8 mouse cellular contexts compared by ENCODE assay signal in the genomic region with DNA sequence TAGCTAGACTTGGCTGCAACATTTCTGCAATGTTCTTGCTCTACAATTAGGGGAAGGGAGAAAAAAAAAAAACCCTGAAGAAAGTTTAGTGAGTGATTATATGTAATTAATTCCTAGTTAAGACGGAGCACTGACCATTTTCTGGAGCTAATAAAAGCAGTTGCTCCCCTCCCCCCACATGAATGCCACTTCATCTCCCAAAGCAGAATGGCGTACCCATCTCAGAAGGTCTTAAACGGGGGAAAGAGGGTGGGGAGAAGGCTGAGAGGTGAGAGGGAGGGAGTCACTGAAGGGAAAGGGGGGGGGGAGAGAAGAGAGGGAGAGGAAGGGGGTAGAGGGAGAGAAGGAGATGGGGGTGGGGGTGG. TPM values are rescaled to one million over a fixed set of nuclear protein-coding genes. Genes with fewer than 3 reads are reported as not detected.
DNase-seq lines count a peak whose midpoint lies in the region; ATAC-seq and TF ChIP-seq lines count a peak whose summit lies in the region.

No protein-coding gene starts in this region.

- TF ChIP-seq CTCF in CH12.LX (conservative IDR thresholded peaks at IDR 0.05 in 1 of 2, IDR thresholded peaks at IDR 0.05 in 1 of 2; ENCODE audit: low read depth in 2 of 2, low read length in 2 of 2), result no peak

- peaks cover 14 to 53% of the 10 kb centered on the region in 2 experiments for H3K36me3 ChIP-seq in CH12.LX (replicated peaks in 1 of 2; ENCODE audit: control insufficient read depth in 1 of 2, insufficient read depth in 1 of 2, low read length in 1 of 2)
- no peaks in the 10 kb centered on the region for H3K36me3 ChIP-seq in forebrain, embryonic 13.5 days (ENCODE audit: poor library complexity, severe bottlenecking)
- peaks cover 56% of the 10 kb centered on the region for H3K36me3 ChIP-seq in liver, embryonic 13.5 days

- peak overlapping the region in 2 of 3 experiments; percentile 24 to 29 for H3K4me3 ChIP-seq in CH12.LX (replicated peaks in 1 of 3; ENCODE audit: low read depth in 2 of 3, low read length in 2 of 3, poor library complexity in 1 of 3)
- H3K4me3 ChIP-seq in forebrain, embryonic 13.5 days, result peak overlapping the region; percentile 39
- peak overlapping the region; percentile 5; the same call in 1 of the 2 replicates for H3K4me3 ChIP-seq in liver, embryonic 13.5 days (replicated peaks)

- peaks cover 11 to 61% of the 10 kb centered on the region in 2 experiments for H3K4me1 ChIP-seq in CH12.LX (ENCODE audit: control insufficient read depth in 1 of 2, insufficient read depth in 2 of 2)
- H3K4me1 ChIP-seq in forebrain, embryonic 13.5 days, result peaks cover 97% of the 10 kb centered on the region
- H3K4me1 ChIP-seq in liver, embryonic 13.5 days (replicated peaks), result peaks cover 96% of the 10 kb centered on the region

- in situ Hi-C loops in CH12.LX (cut with MboI; ENCODE audit: low pct_ligation_motif_present, low pct_unique_long_range_greater_than_20kb, low sequenced_read_pairs), result no loop called here

- peak overlapping the region; percentile 80 for H3K9ac ChIP-seq in CH12.LX (ENCODE audit: insufficient read depth, low read depth)
- peak overlapping the region; percentile 65; the same call in 1 of the 2 replicates for H3K9ac ChIP-seq in forebrain, embryonic 13.5 days
- H3K9ac ChIP-seq in liver, embryonic 13.5 days, result peak overlapping the region; percentile 86; the same call in 1 of the 2 replicates

- ATAC-seq in cerebellum, adult (ENCODE audit: insufficient number of reproducible peaks, low FRiP score, low TSS enrichment), result no peak
- no peak for ATAC-seq in forebrain, embryonic 13.5 days
- no peak for ATAC-seq in liver, embryonic 13.5 days (ENCODE audit: low read depth)
- ATAC-seq in frontal cortex, adult (ENCODE audit: low TSS enrichment), result no peak

- no peak for TF ChIP-seq RAD21 in CH12.LX (IDR thresholded peaks at IDR 0.05; ENCODE audit: low read depth, low read length)

- H3K9me3 ChIP-seq in CH12.LX (replicated peaks; ENCODE audit: low read length), result no peaks in the 10 kb centered on the region
- no peaks in the 10 kb centered on the region for H3K9me3 ChIP-seq in forebrain, embryonic 13.5 days (replicated peaks)
- no peaks in the 10 kb centered on the region for H3K9me3 ChIP-seq in liver, embryonic 13.5 days (replicated peaks)

- peak overlapping the region; percentile 32; the same call in 1 of the 2 replicates for H3K27ac ChIP-seq in CH12.LX (ENCODE audit: insufficient read depth, low read depth)
- peak overlapping the region; percentile 100 for H3K27ac ChIP-seq in forebrain, embryonic 13.5 days
- H3K27ac ChIP-seq in liver, embryonic 13.5 days, result peak overlapping the region; percentile 100

- H3K27me3 ChIP-seq in CH12.LX (replicated peaks), result no peaks in the 10 kb centered on the region
- no peaks in the 10 kb centered on the region for H3K27me3 ChIP-seq in forebrain, embryonic 13.5 days
- no peaks in the 10 kb centered on the region for H3K27me3 ChIP-seq in liver, embryonic 13.5 days

- dilution Hi-C loops in CH12.LX (cut with MboI; ENCODE audit: extremely low pct_ligation_motif_present, extremely low pct_unique_long_range_greater_than_20kb, low sequenced_read_pairs), result no loop called here

- WGBS in forebrain, embryonic 13.5 days, result 1% methylated on average over 3 of the region's 3 CpGs
- 38% methylated on average over 3 of the region's 3 CpGs for WGBS in liver, embryonic 13.5 days (ENCODE audit: insufficient replicate concordance)

- TF ChIP-seq POLR2A in CH12.LX (IDR thresholded peaks at IDR 0.05; ENCODE audit: low read depth, low read length), result no peak

- H3K79me2 ChIP-seq in CH12.LX (replicated peaks; ENCODE audit: control insufficient read depth, extremely low read depth, insufficient read depth, poor library complexity, severe bottlenecking), result peaks cover 78% of the 10 kb centered on the region

- DNase-seq in cerebellum, postnatal 10 days, result peak; percentile 56 to 65
- no peak for DNase-seq in CH12.LX (ENCODE audit: extremely low read depth)
- no peak for DNase-seq in liver, embryonic 13.5 days
- DNase-seq in spleen, adult 18-20 months, result no peak
- no peak for DNase-seq in retina, postnatal 1 day

- TF ChIP-seq EP300 in CH12.LX (IDR thresholded peaks at IDR 0.05; ENCODE audit: low read length), result no peak

- peak overlapping the region; percentile 80 for H3K4me2 ChIP-seq in CH12.LX (ENCODE audit: insufficient read depth, low read depth, poor library complexity, severe bottlenecking)
- peak overlapping the region; percentile 67 for H3K4me2 ChIP-seq in forebrain, embryonic 13.5 days
- H3K4me2 ChIP-seq in liver, embryonic 13.5 days, result peak overlapping the region; percentile 95

TF ChIP-seq in CH12.LX, 34 proteins besides CTCF, POLR2A, EP300 and RAD21:
- TF ChIP-seq ZNF384 (IDR thresholded peaks at IDR 0.05; ENCODE audit: low read depth, low read length) (no peak), GABPA (IDR thresholded peaks at IDR 0.05; ENCODE audit: insufficient replicate concordance, low read depth, low read length) (no peak), ETS1 (conservative IDR thresholded peaks at IDR 0.05; ENCODE audit: low read depth, low read length) (no peak), MYC (IDR thresholded peaks at IDR 0.05; ENCODE audit: low read depth, low read length) (no peak), ZC3H11A (IDR thresholded peaks at IDR 0.05; ENCODE audit: low read depth, low read length) (no peak), RCOR1 (conservative IDR thresholded peaks at IDR 0.05; ENCODE audit: low read depth, low read length) (no peak), BHLHE40 (IDR thresholded peaks at IDR 0.05; ENCODE audit: low read depth, low read length) (no peak), UBTF (IDR thresholded peaks at IDR 0.05; ENCODE audit: low read depth, low read length) (no peak), NELFE (IDR thresholded peaks at IDR 0.05; ENCODE audit: low read depth, low read length) (no peak), JUND (conservative IDR thresholded peaks at IDR 0.05; ENCODE audit: low read depth, low read length) (no peak), PAX5 (IDR thresholded peaks at IDR 0.05; ENCODE audit: low read length) (no peak), MEF2A (IDR thresholded peaks at IDR 0.05; ENCODE audit: borderline replicate concordance, low read depth, low read length) (no peak), ZKSCAN1 (IDR thresholded peaks at IDR 0.05; ENCODE audit: borderline replicate concordance, low read depth, low read length) (no peak)

RNA-seq across cellular contexts. Expression of a gene that starts 17.6 kb away (rescaled TPM):
- total RNA-seq in CH12.LX (2012; rRNA removed), result 34.0 and 35.1 TPM in 2 replicates
- total RNA-seq in CH12.LX (2014; rRNA removed), result 29.5 and 33.6 TPM in 2 replicates
- polyA plus RNA-seq in CH12.LX (2012; ENCODE audit: insufficient read length, low read depth), result 76.1 and 84.5 TPM in 2 replicates
- polyA plus RNA-seq in forebrain, embryonic 13.5 days (2015; fragmentation: Nextera tagmentation; extraction: Ambion mirVana), result 73.3 and 85.4 TPM in 2 replicates
- 26.5 and 28.3 TPM in 2 replicates for polyA plus RNA-seq in liver, embryonic 13.5 days (2015; fragmentation: Nextera tagmentation; extraction: Ambion mirVana)

Comparison
In these comparisons a context has a peak if more than half of its experiments do, and no peak if none do; other contexts are left out.
1. DNase-seq: peak in cerebellum, postnatal 10 days (2 of 2); none in CH12.LX (single experiment), liver, embryonic 13.5 days (single experiment), spleen, adult 18-20 months (0 of 2) and retina, postnatal 1 day (single experiment).
2. H3K27ac ChIP-seq: peak in every context shown above with its lines; median percentile 100 in forebrain, embryonic 13.5 days; 100 in liver, embryonic 13.5 days; 32 in CH12.LX.
3. Peak in every context shown above with its lines, with median percentiles within 50 percentile points of each other: H3K4me2 ChIP-seq, H3K4me3 ChIP-seq and H3K9ac ChIP-seq.